Comparison of ENCODE assay signal across 28 mouse cellular contexts in genomic region chr12:95790146-95790545, GRCm38 (mm10).
DNase-seq lines count a peak whose midpoint lies in the region; ATAC-seq and TF ChIP-seq lines count a peak whose summit lies in the region.
"Had no signal": no experiment of that assay in that cellular context is flagged by ENCODE, and none has a peak within 500 bp of the region (broad histone marks: within the 10 kb centered on the region; RNA-seq: fewer than 3 reads in every experiment).

No protein-coding gene starts in this region.

- H3K27me3 ChIP-seq in myocyte (ENCODE audit: control insufficient read depth, insufficient read depth, insufficient read length) = no peaks in the 10 kb centered on the region
- H3K27me3 ChIP-seq in embryonic facial prominence, embryonic 10.5 days (replicated peaks; ENCODE audit: low read depth, poor library complexity, severe bottlenecking) = no peaks in the 10 kb centered on the region
- H3K27me3 ChIP-seq: CH12.LX; embryonic facial prominence, embryonic 13.5 days; embryonic facial prominence, embryonic 15.5 days; forebrain, embryonic 12.5 days; Patski had no signal

- H3K36me3 ChIP-seq in myocyte (ENCODE audit: control insufficient read depth, insufficient read depth) = no peaks in the 10 kb centered on the region
- no peaks in the 10 kb centered on the region for H3K36me3 ChIP-seq in embryonic facial prominence, embryonic 10.5 days (replicated peaks)
- H3K36me3 ChIP-seq: embryonic facial prominence, embryonic 13.5 days; embryonic facial prominence, embryonic 15.5 days; forebrain, embryonic 10.5 days; forebrain, embryonic 12.5 days; G1E had no signal

- H3K4me3 ChIP-seq in embryonic fibroblast, embryonic 13.5 days (ENCODE audit: insufficient read depth, low read length) = no peak overlapping the region
- no peak overlapping the region for H3K4me3 ChIP-seq in myocyte
- H3K4me3 ChIP-seq in embryonic facial prominence, embryonic 10.5 days = no peak overlapping the region
- H3K4me3 ChIP-seq: embryonic facial prominence, embryonic 13.5 days; embryonic facial prominence, embryonic 15.5 days; forebrain, embryonic 10.5 days; forebrain, embryonic 12.5 days had no signal

- peak; percentile 67 for DNase-seq in 3T3-L1 (ENCODE audit: low read depth, low spot score)
- peak; percentile 74 for DNase-seq in Muller cell, postnatal 12 days (ENCODE audit: inconsistent ontology term)
- DNase-seq in embryonic facial prominence, embryonic 10.5 days (ENCODE audit: low spot score) = no peak
- no peak for DNase-seq in embryo, embryonic 9.5 days (ENCODE audit: extremely low spot score)
- DNase-seq in frontal cortex, postnatal 10 days (ENCODE audit: low spot score in 2 of 2) = no peak
- DNase-seq: adrenal gland, adult 2 months; adrenal gland, postnatal 10 days; adrenal gland, postnatal 25 days; cerebellum, adult 11 months; cerebellum, adult 18-20 months; cerebellum, adult 8-10 months; cerebellum, adult 9-11 months; cerebellum, postnatal 14 days; cerebellum, postnatal 36 days; embryo, embryonic 11 days had no signal

- H3K4me1 ChIP-seq in embryonic fibroblast, embryonic 13.5 days (ENCODE audit: control insufficient read depth, insufficient read depth, low read length) = no peaks in the 10 kb centered on the region; the same call in 1 of the 2 replicates
- no peaks in the 10 kb centered on the region for H3K4me1 ChIP-seq in embryonic facial prominence, embryonic 10.5 days
- H3K4me1 ChIP-seq: embryonic facial prominence, embryonic 13.5 days; embryonic facial prominence, embryonic 15.5 days; forebrain, embryonic 10.5 days; forebrain, embryonic 12.5 days had no signal

- peak overlapping the region; percentile 46 for H3K4me2 ChIP-seq in myocyte (ENCODE audit: low read depth)
- H3K4me2 ChIP-seq: embryonic facial prominence, embryonic 13.5 days; embryonic facial prominence, embryonic 15.5 days; forebrain, embryonic 12.5 days had no signal

- H3K27ac ChIP-seq in embryonic fibroblast, embryonic 13.5 days (ENCODE audit: insufficient read depth, low read length) = peak overlapping the region; percentile 34; the same call in 1 of the 2 replicates
- H3K27ac ChIP-seq in embryonic facial prominence, embryonic 10.5 days (replicated peaks) = no peak overlapping the region
- H3K27ac ChIP-seq: embryonic facial prominence, embryonic 13.5 days; embryonic facial prominence, embryonic 15.5 days; forebrain, embryonic 10.5 days; forebrain, embryonic 12.5 days had no signal

- TF ChIP-seq CTCF in embryonic fibroblast, embryonic 13.5 days (IDR thresholded peaks at IDR 0.05; ENCODE audit: borderline replicate concordance, insufficient read depth, low read length) = no peak

- no peak overlapping the region for H3ac ChIP-seq in myocyte (ENCODE audit: control insufficient read depth, insufficient read length)

- no peak for ATAC-seq in frontal cortex, adult (ENCODE audit: low TSS enrichment)
- ATAC-seq: CD4-positive, CD25-positive, alpha-beta regulatory T cell, adult 4 months; forebrain, embryonic 14.5 days; forebrain, embryonic 16.5 days; Patski had no signal

- no peak for TF ChIP-seq POLR2A in embryonic fibroblast, embryonic 13.5 days (IDR thresholded peaks at IDR 0.05; ENCODE audit: low read depth, low read length)
- TF ChIP-seq POLR2A in myocyte (IDR thresholded peaks at IDR 0.05; ENCODE audit: insufficient read length, low read depth) = no peak

- no peaks in the 10 kb centered on the region for H3K79me2 ChIP-seq in myocyte (ENCODE audit: control insufficient read depth, insufficient read depth)

- H3K9me3 ChIP-seq in embryonic facial prominence, embryonic 10.5 days = no peaks in the 10 kb centered on the region
- H3K9me3 ChIP-seq: embryonic facial prominence, embryonic 13.5 days; embryonic facial prominence, embryonic 15.5 days; forebrain, embryonic 10.5 days; forebrain, embryonic 12.5 days; G1E had no signal

- 74% methylated on average over 1 of the region's 1 CpGs for WGBS in embryonic facial prominence, embryonic 10.5 days

TF ChIP-seq in myocyte, 11 proteins besides CTCF, POLR2A, EP300 and RAD21:
- no peak for TF ChIP-seq POLR2AphosphoS2 (IDR thresholded peaks at IDR 0.05; ENCODE audit: insufficient read length, low read depth)
- no peak for TF ChIP-seq USF1 (IDR thresholded peaks at IDR 0.05; ENCODE audit: low read depth)
- TF ChIP-seq TCF3 (IDR thresholded peaks at IDR 0.05; ENCODE audit: insufficient read length, low read depth) = no peak
- no peak for TF ChIP-seq MYOG (IDR thresholded peaks at IDR 0.05; ENCODE audit: control insufficient read depth in 1 of 3, insufficient read depth in 1 of 3, insufficient read length in 2 of 3, low read depth in 2 of 3)
- TF ChIP-seq CEBPB (IDR thresholded peaks at IDR 0.05; ENCODE audit: insufficient read depth, poor library complexity, severe bottlenecking) = no peak
TF ChIP-seq in myocyte: peak in this region for 0.

Comparison
In these comparisons a context has a peak if more than half of its experiments do, and no peak if none do; other contexts are left out.
1. DNase-seq: peak in 3T3-L1 (single experiment) and Muller cell, postnatal 12 days (single experiment); none in embryonic facial prominence, embryonic 10.5 days (single experiment), embryo, embryonic 9.5 days (single experiment) and frontal cortex, postnatal 10 days (0 of 2).